Mouse (Mus musculus): ENCODE data around the gene Hspa14. TPM values are rescaled to one million over a fixed set of nuclear protein-coding genes. Genes with fewer than 3 reads are reported as not detected.

Hspa14 gene
- total RNA-seq, 2 experiments from 2014 or later = 33.4 to 35.3 TPM

- DNase-seq = no peak
- intact Hi-C loops (cut with DNase I) = no loop called here
Measured at GRCm38 (mm10) chr2:3444206-3444605, 68.4 kb downstream of the Hspa14 start.

Other genes with a start within 250 kb of the Hspa14 start
- 10 to 100 TPM; 15.3 to 17.6 TPM for gene Nmt2, start 228.6 kb downstream of the Hspa14 start, total RNA-seq (2021)
- 1 to 10 TPM; 5.8 to 6.4 TPM for gene Rpp38, start 180.2 kb downstream of the Hspa14 start, total RNA-seq (2021)
- not detected for gene Acbd7, start 176.6 kb downstream of the Hspa14 start, total RNA-seq (2021)
- gene Olah, start 115.6 kb downstream of the Hspa14 start, total RNA-seq (2021) = not detected
- gene Meig1, start 90.2 kb downstream of the Hspa14 start, total RNA-seq (2021) = 1 to 10 TPM in 1 of 2 experiments, under 1 TPM in 1; 0.93 to 1.5 TPM
- 1 to 10 TPM; 2.6 to 4.1 TPM for gene Dclre1c, start 88.7 kb downstream of the Hspa14 start, total RNA-seq (2021)
- gene Suv39h2, start 37.8 kb downstream of the Hspa14 start, total RNA-seq (2021) = 1 to 10 TPM; 1.7 to 1.8 TPM
- 1 to 10 TPM; 2.1 to 2.2 TPM for gene Gm45902, start within 50 bp of the Hspa14 start, total RNA-seq (2021)
- gene Cdnf, start 216 bp upstream of the Hspa14 start, total RNA-seq (2021) = 1 to 10 TPM; 6.7 to 9.9 TPM
- 10 to 100 TPM; 20.7 to 23.9 TPM for gene Fam107b, start 57.7 kb upstream of the Hspa14 start, total RNA-seq (2021)

All from heart, postnatal 10 days (tissue).